Mouse (Mus musculus) ovary, adult 18-20 months (tissue): ENCODE data around the gene Fam89b.

ENCODE experiments used
- DNase-seq: peaks from one replicate; pipeline ENCODE4 v3.0.0; 2022; ENCODE audit warnings: low spot score, mixed read lengths

Gene Fam89b

GRCm38 (mm10) chr19:5684236-5684635 is 45.2 kb downstream of the Fam89b start:
- no peak for DNase-seq

- DNase-seq = no peak
Measured at GRCm38 (mm10) chr19:5680432-5680831, 49.0 kb downstream of the Fam89b start.
